Mouse (Mus musculus) lung, postnatal 10 days (tissue): Measurements from ENCODE around the gene Atrnl1.

Experiments used
- DNase-seq: peaks from one replicate; pipeline ENCODE4 v3.0.0; 2021

Atrnl1 gene

GRCm38 (mm10) chr19:58125010-58125409 is 514.2 kb downstream of the Atrnl1 start:
- no peak for DNase-seq

- no peak for DNase-seq
Observed at GRCm38 (mm10) chr19:58131896-58132295, 521.1 kb downstream of the Atrnl1 start.

GRCm38 (mm10) chr19:58140191-58140784 is 529.5 kb downstream of the Atrnl1 start:
- DNase-seq: peak; percentile 22

- DNase-seq: no peak
Observed at GRCm38 (mm10) chr19:58143853-58144454, 533.1 kb downstream of the Atrnl1 start.

DNA sequence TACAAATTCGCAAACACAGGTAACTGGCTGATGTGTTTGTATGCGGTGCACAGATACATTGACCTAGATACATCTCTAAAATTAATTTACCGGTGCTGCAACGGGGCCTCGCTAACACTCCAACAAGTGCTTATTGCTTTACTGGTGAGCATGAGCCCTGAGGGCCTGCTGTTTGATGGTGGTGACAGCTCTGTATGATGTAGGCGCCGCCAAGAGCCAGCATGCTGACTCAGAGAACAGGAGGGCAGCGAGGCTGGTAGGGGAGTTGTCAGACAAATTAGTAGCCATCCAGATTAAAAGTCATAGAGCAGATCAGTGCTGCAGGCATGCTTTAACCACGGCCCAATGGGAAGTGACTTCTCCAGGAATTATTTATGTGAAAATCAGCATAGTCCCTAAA is 534.7 kb downstream of the Atrnl1 start:
- DNase-seq: no peak

DNA sequence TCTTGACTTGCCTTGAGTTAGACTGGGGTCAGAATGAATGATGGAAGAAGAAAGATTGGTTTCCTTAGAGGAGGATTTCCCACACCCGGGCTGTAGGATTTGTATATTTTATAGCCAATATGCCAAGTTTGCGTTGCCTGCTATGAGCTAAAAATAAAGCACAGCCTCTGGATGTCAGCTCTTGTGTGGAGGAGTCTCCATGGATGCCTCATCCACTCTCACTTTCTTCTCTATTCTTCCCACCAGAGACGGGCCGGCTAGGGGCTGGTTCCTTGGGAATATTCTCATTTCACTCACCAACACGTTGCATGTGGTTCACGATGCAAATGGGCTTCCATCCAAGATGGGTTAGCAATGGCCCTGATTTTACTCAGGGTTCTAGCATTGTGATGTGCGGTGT is 540.4 kb downstream of the Atrnl1 start:
- DNase-seq: no peak

GRCm38 (mm10) chr19:58161569-58161968 is 550.7 kb downstream of the Atrnl1 start:
- DNase-seq: no peak

GRCm38 (mm10) chr19:58164896-58165634 is 554.2 kb downstream of the Atrnl1 start:
- no peak for DNase-seq

- DNase-seq: no peak
Observed at GRCm38 (mm10) chr19:58165635-58166015, 554.8 kb downstream of the Atrnl1 start.

- DNase-seq: no peak
Observed at GRCm38 (mm10) chr19:58166147-58166546, 555.3 kb downstream of the Atrnl1 start.

GRCm38 (mm10) chr19:58178410-58178809 is 567.6 kb downstream of the Atrnl1 start:
- DNase-seq: no peak

DNA sequence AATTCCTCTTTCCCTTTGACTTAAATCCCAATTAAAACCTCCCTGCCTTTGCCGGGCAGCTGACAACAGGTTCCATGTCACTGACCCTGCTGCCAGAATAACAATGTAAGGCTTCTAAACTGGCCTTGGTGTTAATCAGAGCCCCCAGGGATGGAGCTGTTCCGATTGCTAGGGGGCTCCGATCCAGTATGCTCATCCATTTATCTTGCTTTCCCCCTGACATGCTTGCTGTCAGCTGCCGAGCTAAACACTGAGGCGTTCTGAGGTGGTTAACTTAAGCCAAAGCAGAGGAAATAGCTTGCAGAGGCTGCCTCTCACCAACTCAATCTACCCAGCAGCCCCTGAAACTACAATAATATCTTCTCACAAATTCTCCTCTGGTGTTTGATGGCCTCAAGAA is 569.9 kb downstream of the Atrnl1 start:
- DNase-seq: no peak
